Mouse (Mus musculus) forebrain, embryonic 11.5 days (tissue): ENCODE measurements around the gene Usp16. TPM values are rescaled to one million over a fixed set of nuclear protein-coding genes. Genes with fewer than 3 reads are reported as not detected.
"Not testable (repeated sequence)": the region's sequence is repeated elsewhere in the genome, so short reads cannot be mapped to it uniquely, and the experiment has no call there.

Experiments used
- ATAC-seq: fragments of 200-750 bp; cut with Nextera tagmentation; replicated peaks from 2 replicates; pipeline ENCODE4 v1.8.0; 2017; ENCODE audit warnings: moderate TSS enrichment; ENCODE audit not compliant: low FRiP score
- DNase-seq: peaks from one replicate; pipeline ENCODE4 v3.0.0-alpha.2; 2017; ENCODE audit warnings: low spot score
- H3K27ac ChIP-seq: fragments of 300-500 bp; sonication (generic); 2 replicates; pipeline ENCODE4 v1.5.1; 2014; ENCODE audit warnings: low read depth, low read length
- H3K27me3 ChIP-seq: fragments of 300-500 bp; sonication (generic); 2 replicates; pipeline ENCODE4 v1.6.1; 2014; ENCODE audit warnings: mild to moderate bottlenecking, low read length, mixed read lengths; ENCODE audit not compliant: control insufficient read depth, insufficient read depth
- H3K36me3 ChIP-seq: fragments of 300-500 bp; sonication (generic); 2 replicates; pipeline ENCODE4 v1.6.1; 2014; ENCODE audit warnings: mild to moderate bottlenecking, low read length, moderate library complexity, mixed read lengths; ENCODE audit not compliant: control insufficient read depth, insufficient read depth
- H3K4me1 ChIP-seq: fragments of 300-500 bp; sonication (generic); replicated peaks from 2 replicates; pipeline ENCODE4 v1.6.1; 2014; ENCODE audit warnings: low read length, mixed read lengths; ENCODE audit not compliant: control insufficient read depth, insufficient read depth
- H3K4me2 ChIP-seq: fragments of 300-500 bp; sonication (generic); 2 replicates; pipeline ENCODE4 v1.6.1; 2014; ENCODE audit warnings: low read depth, mild to moderate bottlenecking, low read length, moderate library complexity, mixed read lengths; ENCODE audit not compliant: severe bottlenecking
- H3K4me3 ChIP-seq: fragments of 300-500 bp; sonication (generic); 2 replicates; pipeline ENCODE4 v1.5.1; 2014; ENCODE audit warnings: low read depth, low read length
- H3K9ac ChIP-seq: fragments of 300-500 bp; sonication (generic); 2 replicates; pipeline ENCODE4 v1.6.1; 2014; ENCODE audit warnings: low read length
- H3K9me3 ChIP-seq: fragments of 300-500 bp; sonication (generic); 2 replicates; pipeline ENCODE4 v1.6.1; 2016; ENCODE audit warnings: low read length, mixed read lengths; ENCODE audit not compliant: control insufficient read depth
- WGBS: fragments of 180-500 bp; shearing (Covaris S2); extraction: QIAGEN DNeasy Blood & Tissue Kit; methylation state at CpG from one replicate; pipeline ENCODE4 v1.1.7; 2014; 5-methylcytosine and 5-hydroxymethylcytosine counted together
- polyA plus RNA-seq: library from polyadenylated mRNA; unstranded; fragments of >200 nt; fragmentation: Nextera tagmentation; extraction: Ambion mirVana; gene quantifications from 2 replicates; pipeline ENCODE4 v1.2.1, GENCODE M21; 2014

Gene Usp16
- polyA plus RNA-seq, 1 experiment from 2014 or later: 43.8 TPM

DNA sequence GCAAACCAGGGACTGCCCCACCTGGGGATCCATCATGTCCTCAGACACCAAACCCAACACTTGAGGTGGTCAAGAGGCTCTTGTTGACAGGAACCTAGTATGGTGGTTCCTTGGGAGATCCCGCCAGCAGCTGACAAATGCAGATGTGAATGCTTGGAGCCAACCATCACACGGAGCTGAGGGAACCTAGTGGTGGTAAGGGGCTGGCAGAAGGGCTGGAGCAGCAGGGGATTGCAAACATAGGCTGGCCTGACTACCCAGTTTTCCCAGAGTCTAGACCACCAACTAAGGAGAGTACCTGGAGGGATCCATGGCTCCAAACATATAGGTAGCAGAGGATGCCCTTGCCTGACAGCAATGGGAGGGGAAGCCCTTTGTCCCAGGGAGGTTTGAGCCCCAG lies 1.3 kb upstream of the Usp16 start:
- H3K4me1 ChIP-seq: peaks cover 4% of the 10 kb centered on the region; the same call in 1 of the 2 replicates
- H3K36me3 ChIP-seq: no peaks in the 10 kb centered on the region
- ATAC-seq (no peak), DNase-seq (no peak)
- WGBS: 92% methylated on average over 2 of the region's 2 CpGs
- H3K9me3 ChIP-seq: no peaks in the 10 kb centered on the region
- H3K27ac ChIP-seq: no peak overlapping the region
- no peaks in the 10 kb centered on the region; the same call in 1 of the 2 replicates for H3K27me3 ChIP-seq
- no peak overlapping the region for H3K4me3 ChIP-seq
- H3K9ac ChIP-seq: no peak overlapping the region
- no peak overlapping the region for H3K4me2 ChIP-seq

DNA sequence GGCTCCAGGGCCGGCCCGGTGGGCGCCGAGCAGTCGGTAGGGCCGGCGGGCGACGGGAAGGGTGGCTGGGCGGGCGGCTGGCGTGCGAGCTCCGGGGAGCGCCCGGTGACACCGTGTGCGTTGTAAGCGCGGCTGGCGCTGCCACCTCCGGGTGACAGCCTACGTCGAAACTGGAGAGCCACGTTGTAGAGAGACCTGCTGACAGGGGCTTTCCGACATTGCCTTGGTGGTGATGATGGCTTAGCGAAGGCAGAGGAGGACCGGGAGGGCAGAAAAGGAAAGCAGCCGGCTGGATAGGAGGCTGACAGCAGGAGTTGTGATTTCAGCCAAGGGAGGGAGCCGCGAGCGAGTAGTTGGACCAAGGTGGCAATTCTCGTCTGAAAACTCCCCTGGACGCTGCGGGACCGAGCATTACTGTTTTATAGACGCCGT lies 693 bp downstream of the Usp16 start:
- peak overlapping the region; percentile 88 for H3K4me3 ChIP-seq
- H3K27ac ChIP-seq: peak overlapping the region; percentile 31; the same call in 1 of the 2 replicates
- peak overlapping the region; percentile 83 for H3K4me2 ChIP-seq
- peak; percentile 11; the same call in 1 of the 2 replicates for ATAC-seq
- H3K27me3 ChIP-seq: no peaks in the 10 kb centered on the region; the same call in 1 of the 2 replicates
- no peaks in the 10 kb centered on the region for H3K36me3 ChIP-seq
- H3K9me3 ChIP-seq: no peaks in the 10 kb centered on the region
- no peak for DNase-seq
- peak overlapping the region; percentile 82 for H3K9ac ChIP-seq
- WGBS: under 1% methylated on average over 38 of the region's 38 CpGs
- H3K4me1 ChIP-seq: peaks cover 4% of the 10 kb centered on the region; the same call in 1 of the 2 replicates

DNA sequence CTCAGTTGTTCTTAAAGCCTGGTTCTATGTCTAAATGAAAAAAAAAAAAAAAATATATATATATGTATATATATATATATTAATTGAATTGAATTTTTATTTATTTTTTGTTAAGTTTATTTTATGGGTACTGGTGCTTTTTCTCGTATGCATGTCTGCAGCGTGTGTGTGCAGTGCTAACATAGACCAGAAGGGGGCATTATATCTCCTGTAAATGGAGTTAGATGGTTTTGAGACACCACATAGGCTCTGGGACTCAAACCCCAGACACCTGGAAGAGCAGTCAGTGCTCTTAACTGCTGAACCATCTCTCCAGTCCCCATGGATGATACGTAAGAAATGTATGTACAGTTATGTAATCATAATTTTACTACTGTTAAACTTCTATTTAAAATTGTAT lies 4.2 kb downstream of the Usp16 start:
- Histone ChIP-seq H3K27ac (no peak overlapping the region), H3K27me3 (no peaks in the 10 kb centered on the region), H3K36me3 (peaks cover 2% of the 10 kb centered on the region; the same call in 1 of the 2 replicates), H3K4me2 (no peak overlapping the region), H3K9ac (no peak overlapping the region), H3K9me3 (no peaks in the 10 kb centered on the region), H3K4me1 (peaks cover 4% of the 10 kb centered on the region; the same call in 1 of the 2 replicates), H3K4me3 (no peak overlapping the region)
- no peak for ATAC-seq
- 93% methylated on average over 3 of the region's 3 CpGs for WGBS
- DNase-seq: no peak

- ATAC-seq (no peak), DNase-seq (no peak)
- 90% methylated on average over 4 of the region's 4 CpGs for WGBS
- Histone ChIP-seq H3K27me3 (no peaks in the 10 kb centered on the region), H3K4me2 (no peak overlapping the region), H3K9me3 (no peaks in the 10 kb centered on the region), H3K4me3 (no peak overlapping the region), H3K27ac (no peak overlapping the region), H3K9ac (no peak overlapping the region), H3K36me3 (no peaks in the 10 kb centered on the region; the same call in 1 of the 2 replicates), H3K4me1 (no peaks in the 10 kb centered on the region)
These were observed 16.1 kb downstream of the Usp16 start for GRCm38 (mm10) chr16:87470579-87470978.

DNA sequence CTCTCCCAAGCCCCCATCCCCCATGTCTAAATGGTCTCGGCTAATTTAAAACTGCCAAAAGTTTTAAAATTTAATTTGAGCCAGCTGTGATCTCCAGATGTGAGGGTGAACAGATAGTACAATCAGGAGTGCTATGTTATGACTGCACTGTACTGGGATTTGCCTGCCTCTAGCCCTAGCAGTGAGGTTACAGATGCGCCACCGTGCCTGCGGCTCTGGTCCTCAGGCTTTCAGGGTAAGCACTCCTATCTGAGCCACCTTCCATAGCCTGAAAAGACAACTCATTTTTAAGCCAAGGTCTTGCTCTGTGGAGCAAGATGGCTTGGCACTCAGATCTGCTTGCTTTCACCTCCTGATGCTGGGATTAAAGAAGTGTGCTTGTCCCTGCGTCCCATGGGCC lies 29.9 kb downstream of the Usp16 start:
- H3K27me3 ChIP-seq: no peaks in the 10 kb centered on the region

DNA sequence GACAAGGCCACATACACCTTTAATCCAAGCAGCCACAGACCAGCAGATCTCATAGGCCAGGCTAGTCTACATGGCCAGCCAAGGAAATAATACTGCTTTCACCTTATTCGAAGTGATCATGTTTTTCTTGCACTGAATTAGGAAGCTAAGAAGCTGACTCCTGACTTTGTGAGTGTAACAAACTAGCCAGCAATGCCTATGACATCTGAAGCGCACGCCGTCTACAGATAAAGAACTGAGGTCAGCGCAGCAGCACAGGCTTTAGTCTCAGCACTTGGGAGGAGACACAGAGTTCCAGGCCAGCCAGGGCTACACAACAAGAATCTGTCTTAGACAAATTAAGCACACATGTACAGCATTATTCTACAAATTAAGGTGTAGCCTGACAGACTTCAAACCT lies 32.2 kb downstream of the Usp16 start:
- H3K4me1 ChIP-seq: no peaks in the 10 kb centered on the region
- H3K9ac ChIP-seq: no peak overlapping the region
- no peak overlapping the region for H3K4me3 ChIP-seq
- H3K4me2 ChIP-seq: no peak overlapping the region
- ATAC-seq: no peak
- peaks cover 25% of the 10 kb centered on the region for H3K36me3 ChIP-seq
- H3K9me3 ChIP-seq: no peaks in the 10 kb centered on the region
- H3K27ac ChIP-seq: no peak overlapping the region
- WGBS: 98% methylated on average over 5 of the region's 5 CpGs
- DNase-seq: no peak
- H3K27me3 ChIP-seq: no peaks in the 10 kb centered on the region

More for the DNA sequence above, 29.9 kb downstream of the Usp16 start:
- DNase-seq: no peak
- no peak overlapping the region for H3K27ac ChIP-seq
- no peak overlapping the region for H3K9ac ChIP-seq
- H3K4me3 ChIP-seq: no peak overlapping the region
- 89% methylated on average over 5 of the region's 5 CpGs for WGBS
- H3K4me2 ChIP-seq: no peak overlapping the region
- peaks cover 24% of the 10 kb centered on the region for H3K36me3 ChIP-seq
- no peaks in the 10 kb centered on the region for H3K9me3 ChIP-seq
- ATAC-seq: no peak
- no peaks in the 10 kb centered on the region for H3K4me1 ChIP-seq

GRCm38 (mm10) chr16:87488605-87489004 lies 34.1 kb downstream of the Usp16 start:
- H3K9ac ChIP-seq: no peak overlapping the region
- no peaks in the 10 kb centered on the region for H3K9me3 ChIP-seq
- DNase-seq: no peak
- WGBS: 88% methylated on average over 2 of the region's 2 CpGs
- H3K36me3 ChIP-seq: peaks cover 29% of the 10 kb centered on the region
- no peak for ATAC-seq
- no peaks in the 10 kb centered on the region for H3K4me1 ChIP-seq
- H3K27ac ChIP-seq: no peak overlapping the region
- H3K4me2 ChIP-seq: no peak overlapping the region
- no peaks in the 10 kb centered on the region for H3K27me3 ChIP-seq
- H3K4me3 ChIP-seq: no peak overlapping the region

- not testable (repeated sequence) for H3K9me3 ChIP-seq, H3K9ac ChIP-seq, H3K4me2 ChIP-seq, DNase-seq, H3K27ac ChIP-seq, H3K27me3 ChIP-seq, H3K4me3 ChIP-seq, ATAC-seq, H3K4me1 ChIP-seq
- peaks cover 16% of the 10 kb centered on the region for H3K36me3 ChIP-seq
- WGBS: 94% methylated on average over 12 of the region's 12 CpGs
These were observed 37.8 kb downstream of the Usp16 start for GRCm38 (mm10) chr16:87492191-87492792.
